Mouse (Mus musculus): ENCODE measurements around the gene Rab13.
"Not testable (repeated sequence)": the region's sequence is repeated elsewhere in the genome, so short reads cannot be mapped to it uniquely, and the experiment has no call there.

DNA sequence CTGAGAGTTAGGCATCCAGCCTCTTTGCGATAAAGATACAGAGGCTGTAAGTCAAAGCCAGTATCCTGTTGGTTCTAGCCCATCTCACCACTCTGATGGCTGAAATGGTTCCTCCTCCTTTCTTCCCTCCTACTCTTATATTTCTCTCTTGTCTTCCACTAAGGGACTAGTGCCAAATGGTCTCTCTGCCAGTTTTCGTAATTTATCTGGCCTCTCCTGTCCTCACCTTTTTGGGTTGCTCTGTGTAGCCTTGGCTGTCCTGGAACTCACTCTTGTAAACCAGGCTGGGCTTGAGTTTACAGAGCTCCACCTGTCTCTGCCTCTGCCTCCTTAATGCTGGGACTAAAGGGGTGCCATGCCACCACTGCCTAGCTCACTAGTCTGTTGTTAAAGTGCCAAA is 39.2 kb downstream of the Rab13 start:
- TF ChIP-seq CTCF (IDR thresholded peaks at IDR 0.05; ENCODE audit: extremely low read depth, insufficient read depth, insufficient read length, insufficient replicate concordance); POLR2A (IDR thresholded peaks at IDR 0.05; ENCODE audit: low read depth, low read length): not testable (repeated sequence)

All from spleen, adult 2 months (tissue).